Mouse (Mus musculus) forebrain, embryonic 13.5 days (tissue): ENCODE data around the gene Gm9747. TPM values are rescaled to one million over a fixed set of nuclear protein-coding genes. Genes with fewer than 3 reads are reported as not detected.

Source experiments
- ATAC-seq: fragments of 200-750 bp; cut with Nextera tagmentation; 2 replicates; pipeline ENCODE4 v1.8.0; 2017
- H3K27ac ChIP-seq: fragments of 300-500 bp; sonication (generic); 2 replicates; pipeline ENCODE4 v1.5.1; 2015; ENCODE audit warnings: inconsistent platforms, mild to moderate bottlenecking, moderate library complexity
- H3K27me3 ChIP-seq: fragments of 300-500 bp; sonication (generic); 2 replicates; pipeline ENCODE4 v1.6.1; 2015; ENCODE audit warnings: mild to moderate bottlenecking, inconsistent platforms
- H3K36me3 ChIP-seq: fragments of 300-500 bp; sonication (generic); 2 replicates; pipeline ENCODE4 v1.6.1; 2015; ENCODE audit warnings: mild to moderate bottlenecking, inconsistent platforms; ENCODE audit not compliant: poor library complexity, severe bottlenecking
- H3K4me1 ChIP-seq: fragments of 300-500 bp; sonication (generic); 2 replicates; pipeline ENCODE4 v1.6.1; 2015; ENCODE audit warnings: inconsistent platforms
- H3K4me2 ChIP-seq: fragments of 300-500 bp; sonication (generic); 2 replicates; pipeline ENCODE4 v1.6.1; 2015; ENCODE audit warnings: inconsistent platforms, mild to moderate bottlenecking, moderate library complexity
- H3K4me3 ChIP-seq: fragments of 300-500 bp; sonication (generic); 2 replicates; pipeline ENCODE4 v1.5.1; 2015; ENCODE audit warnings: mild to moderate bottlenecking, inconsistent platforms
- H3K9ac ChIP-seq: fragments of 300-500 bp; sonication (generic); 2 replicates; pipeline ENCODE4 v1.6.1; 2015; ENCODE audit warnings: mild to moderate bottlenecking, inconsistent platforms
- H3K9me3 ChIP-seq: fragments of 300-500 bp; sonication (generic); replicated peaks from 2 replicates; pipeline ENCODE4 v1.6.1; 2016; ENCODE audit warnings: inconsistent platforms
- WGBS: fragments of 180-500 bp; shearing (Covaris S2); methylation state at CpG from one replicate; pipeline ENCODE4 v1.1.7; 2015; 5-methylcytosine and 5-hydroxymethylcytosine counted together
- polyA plus RNA-seq: library from polyadenylated mRNA; unstranded; fragments of >200 nt; fragmentation: Nextera tagmentation; extraction: Ambion mirVana; gene quantifications from 2 replicates; pipeline ENCODE4 v1.2.1, GENCODE M21; 2015

Gene Gm9747
- polyA plus RNA-seq, 1 experiment from 2014 or later: 25.9 TPM

DNA sequence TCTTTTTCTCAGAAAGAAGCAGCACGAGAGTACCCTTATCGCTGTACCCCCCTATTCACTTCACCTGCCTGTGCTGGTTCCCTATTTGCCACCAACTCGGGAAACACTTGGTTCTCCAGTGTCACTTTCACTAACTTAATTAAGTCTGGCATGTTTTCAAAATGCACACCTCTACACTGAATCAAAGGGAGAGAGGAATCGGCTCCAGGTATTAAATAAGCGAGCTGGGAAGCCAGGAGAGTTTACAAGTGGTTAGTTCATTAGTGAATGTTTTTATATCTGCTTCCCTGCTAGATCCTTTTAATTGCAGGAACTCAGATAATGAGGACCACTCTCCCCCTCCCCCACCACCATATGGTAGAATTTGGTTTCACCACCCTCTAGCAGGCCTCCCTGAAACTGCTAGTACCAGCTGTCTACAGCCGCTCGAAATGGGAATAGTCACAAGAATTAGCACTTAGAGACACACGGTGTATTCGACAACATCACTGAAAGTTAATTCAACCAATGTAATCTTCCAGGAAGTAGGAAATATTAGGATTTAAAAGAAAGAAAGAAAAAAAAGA is 28.2 kb downstream of the Gm9747 start:
- no peak overlapping the region for H3K4me3 ChIP-seq
- H3K9me3 ChIP-seq: no peaks in the 10 kb centered on the region
- WGBS: 25% methylated on average over 9 of the region's 9 CpGs
- H3K27ac ChIP-seq: peak overlapping the region; percentile 74
- no peak overlapping the region for H3K9ac ChIP-seq
- H3K4me1 ChIP-seq: peaks cover 43% of the 10 kb centered on the region
- no peaks in the 10 kb centered on the region for H3K27me3 ChIP-seq
- peak; percentile 94 for ATAC-seq
- no peaks in the 10 kb centered on the region for H3K36me3 ChIP-seq
- H3K4me2 ChIP-seq: peak overlapping the region; percentile 24; the same call in 1 of the 2 replicates

DNA sequence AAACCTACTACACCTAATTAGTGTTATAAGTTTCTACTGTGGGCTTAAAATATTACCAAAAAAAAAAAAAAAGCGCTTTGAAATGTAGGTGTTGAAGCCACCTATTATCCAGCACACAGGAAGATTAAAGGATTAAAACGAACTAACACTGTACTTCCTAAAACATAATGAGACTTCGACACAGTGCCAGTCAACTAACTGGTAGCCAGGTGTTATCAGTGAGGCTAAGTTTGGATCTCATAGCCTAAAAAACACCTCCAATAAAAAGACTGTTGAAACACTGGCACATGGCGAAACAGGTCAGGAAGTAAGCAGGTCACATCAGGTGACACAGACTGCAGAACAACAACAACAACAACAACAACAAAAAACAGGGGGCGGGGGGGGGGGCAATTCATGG is 28.7 kb downstream of the Gm9747 start:
- no peaks in the 10 kb centered on the region for H3K27me3 ChIP-seq
- WGBS: 71% methylated on average over 5 of the region's 5 CpGs
- H3K4me2 ChIP-seq: no peak overlapping the region
- H3K27ac ChIP-seq: peak overlapping the region; percentile 57; the same call in 1 of the 2 replicates
- H3K4me3 ChIP-seq: no peak overlapping the region
- H3K36me3 ChIP-seq: no peaks in the 10 kb centered on the region
- no peak overlapping the region for H3K9ac ChIP-seq
- no peaks in the 10 kb centered on the region for H3K9me3 ChIP-seq
- ATAC-seq: peak; percentile 50; the same call in 1 of the 2 replicates
- H3K4me1 ChIP-seq: peaks cover 43% of the 10 kb centered on the region

DNA sequence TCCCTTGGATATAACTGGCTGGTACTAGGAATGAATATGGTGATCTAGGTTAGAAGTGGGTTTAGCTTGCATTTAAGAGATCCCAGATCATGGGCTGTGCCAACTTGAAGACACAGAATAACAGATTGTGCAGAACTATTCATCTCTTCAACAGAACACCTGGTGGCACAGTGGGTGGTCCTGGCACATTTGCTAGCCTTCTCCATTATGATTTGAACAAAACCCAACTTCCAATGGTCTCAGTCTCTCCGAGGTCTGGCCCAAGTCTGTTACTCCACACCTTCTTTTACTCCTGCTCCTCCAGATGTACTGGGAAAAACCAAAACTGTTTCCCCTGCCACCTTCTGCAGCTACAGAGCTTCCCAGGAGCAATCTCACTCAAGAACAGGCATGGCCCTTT is 29.4 kb downstream of the Gm9747 start:
- Histone ChIP-seq H3K27me3 (no peaks in the 10 kb centered on the region), H3K9ac (no peak overlapping the region), H3K27ac (peak overlapping the region; percentile 57; the same call in 1 of the 2 replicates), H3K4me2 (no peak overlapping the region), H3K9me3 (no peaks in the 10 kb centered on the region), H3K4me3 (no peak overlapping the region), H3K4me1 (peaks cover 43% of the 10 kb centered on the region), H3K36me3 (0 out of 2 replicates have a peak, but pooled peaks cover 4% of the 10 kb centered on the region)
- no peak for ATAC-seq
- 33% methylated on average over 1 of the region's 1 CpGs for whole genome bisulfite sequencing

DNA sequence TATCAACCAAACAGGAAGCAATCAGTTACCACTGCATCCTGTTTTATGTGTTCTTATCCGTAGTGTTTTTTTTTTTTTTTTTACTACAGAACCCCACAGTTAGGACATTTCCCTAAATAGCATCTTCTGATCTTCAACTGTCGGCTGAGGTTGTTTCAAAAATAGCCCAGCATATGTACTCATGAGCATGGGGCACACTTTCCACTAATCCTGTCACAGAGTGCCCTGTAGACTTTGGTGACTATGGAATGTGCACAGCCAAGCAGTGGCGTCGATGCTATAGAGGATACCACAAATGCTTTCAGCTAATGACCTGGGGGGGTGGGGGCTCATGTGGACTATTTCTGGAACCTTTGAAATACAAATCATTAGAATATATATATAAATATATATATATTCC is 34.6 kb downstream of the Gm9747 start:
- Histone ChIP-seq H3K4me1 (peaks cover 10% of the 10 kb centered on the region), H3K9ac (no peak overlapping the region), H3K9me3 (no peaks in the 10 kb centered on the region), H3K36me3 (peaks cover 9% of the 10 kb centered on the region; the same call in 1 of the 2 replicates), H3K27ac (no peak overlapping the region), H3K27me3 (no peaks in the 10 kb centered on the region), H3K4me3 (no peak overlapping the region), H3K4me2 (no peak overlapping the region)
- no peak for ATAC-seq
- 82% methylated on average over 4 of the region's 4 CpGs for WGBS

DNA sequence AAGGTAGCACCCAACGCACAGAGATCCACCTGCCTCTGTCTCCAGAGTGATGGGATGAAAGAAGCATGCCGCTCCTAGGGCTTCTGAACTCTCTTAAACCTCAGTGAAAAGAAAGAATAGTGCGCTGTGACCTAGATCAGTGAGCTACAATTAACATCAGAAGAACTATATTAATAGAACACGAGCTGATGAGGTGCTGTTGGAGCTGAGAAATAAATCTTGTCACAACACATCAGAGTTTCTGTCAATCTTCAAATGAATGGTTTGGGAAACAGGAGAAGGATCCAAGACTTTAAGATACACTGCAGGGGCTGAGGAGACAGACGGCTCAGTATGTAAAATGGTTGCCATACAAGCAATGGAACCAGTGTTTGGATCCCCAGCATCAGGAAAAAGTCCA is 39.3 kb downstream of the Gm9747 start:
- ATAC-seq: no peak
- peaks cover 30% of the 10 kb centered on the region for H3K4me1 ChIP-seq
- H3K4me3 ChIP-seq: no peak overlapping the region
- no peak overlapping the region for H3K4me2 ChIP-seq
- no peaks in the 10 kb centered on the region for H3K27me3 ChIP-seq
- peaks cover 15% of the 10 kb centered on the region for H3K36me3 ChIP-seq
- no peaks in the 10 kb centered on the region for H3K9me3 ChIP-seq
- WGBS: 49% methylated on average over 5 of the region's 5 CpGs
- H3K9ac ChIP-seq: no peak overlapping the region
- no peak overlapping the region for H3K27ac ChIP-seq

DNA sequence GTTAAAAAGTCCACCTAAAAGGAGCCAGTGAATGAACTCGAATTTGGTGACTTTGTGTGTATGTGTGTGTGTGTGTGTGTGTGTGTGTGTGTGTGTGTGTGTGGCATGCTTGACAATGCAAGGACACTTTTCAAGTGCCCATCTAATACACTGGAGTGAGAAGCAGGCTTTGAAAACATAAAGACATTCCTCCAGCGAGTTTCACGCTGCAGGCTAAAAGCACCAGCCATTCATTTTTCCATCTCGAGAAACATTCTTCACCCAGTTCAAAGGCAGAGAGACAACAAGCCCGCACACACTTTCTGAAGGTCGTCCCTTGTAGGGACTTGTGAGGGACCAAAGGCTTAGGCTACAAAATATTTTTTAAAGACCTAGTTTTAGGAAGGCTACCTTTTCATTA is 40.6 kb downstream of the Gm9747 start:
- no peak overlapping the region for H3K9ac ChIP-seq
- WGBS: 7% methylated on average over 6 of the region's 6 CpGs
- H3K27ac ChIP-seq: peak overlapping the region; percentile 8; the same call in 1 of the 2 replicates
- ATAC-seq: peak; percentile 26; the same call in 1 of the 2 replicates
- H3K27me3 ChIP-seq: no peaks in the 10 kb centered on the region
- peaks cover 30% of the 10 kb centered on the region for H3K4me1 ChIP-seq
- no peak overlapping the region for H3K4me2 ChIP-seq
- H3K36me3 ChIP-seq: peaks cover 26% of the 10 kb centered on the region
- no peak overlapping the region for H3K4me3 ChIP-seq
- no peaks in the 10 kb centered on the region for H3K9me3 ChIP-seq

DNA sequence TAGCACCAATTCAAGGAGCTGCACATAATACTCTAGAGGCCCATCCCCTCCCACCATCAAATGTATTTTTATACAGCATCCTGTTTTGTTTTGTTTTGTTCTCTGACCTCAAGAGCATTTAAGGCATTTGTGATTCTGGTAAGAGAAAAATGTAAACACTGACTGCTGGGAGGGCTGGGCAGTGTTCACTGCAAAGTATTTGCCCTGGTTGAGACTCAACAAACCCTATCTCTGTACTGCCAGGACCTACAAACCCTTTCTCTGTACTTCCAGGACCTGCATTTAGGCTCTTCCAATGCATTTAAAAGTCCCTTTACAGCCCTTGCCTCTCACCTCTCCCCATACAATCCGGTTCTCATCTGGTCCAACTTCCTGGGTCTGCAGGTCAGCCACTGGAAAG is 41.4 kb downstream of the Gm9747 start:
- no peak for ATAC-seq
- H3K4me1 ChIP-seq: peaks cover 30% of the 10 kb centered on the region
- H3K36me3 ChIP-seq: peaks cover 30% of the 10 kb centered on the region
- no peaks in the 10 kb centered on the region for H3K27me3 ChIP-seq
- no peak overlapping the region for H3K4me3 ChIP-seq
- no peaks in the 10 kb centered on the region for H3K9me3 ChIP-seq
- no peak overlapping the region for H3K4me2 ChIP-seq
- WGBS: 7% methylated on average over 1 of the region's 1 CpGs
- H3K27ac ChIP-seq: no peak overlapping the region
- 0 out of 2 replicates have a peak overlapping the region, but pooled peaks have one; percentile 16 for H3K9ac ChIP-seq

DNA sequence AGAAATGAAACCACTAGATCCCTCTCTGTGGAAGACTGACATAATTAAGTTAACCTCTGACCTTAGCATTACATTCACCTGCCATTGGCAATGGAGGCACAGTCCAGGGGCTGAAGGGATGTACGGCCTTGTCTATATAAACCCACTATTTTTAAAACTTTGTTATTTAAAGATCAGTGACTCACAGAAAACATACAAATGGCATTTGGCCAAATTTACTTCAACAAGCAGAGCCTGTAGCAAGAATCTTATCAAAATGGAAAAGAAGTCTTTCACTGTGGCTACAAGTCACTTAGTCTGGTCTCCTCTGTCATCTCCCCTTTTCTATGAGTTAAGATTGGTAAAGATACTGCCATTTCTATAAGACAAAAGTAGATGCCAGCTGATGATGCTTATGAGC is 46.9 kb downstream of the Gm9747 start:
- Histone ChIP-seq H3K9ac (no peak overlapping the region), H3K4me2 (no peak overlapping the region), H3K27ac (no peak overlapping the region), H3K4me3 (no peak overlapping the region), H3K4me1 (peaks cover 35% of the 10 kb centered on the region), H3K36me3 (peaks cover 27% of the 10 kb centered on the region), H3K9me3 (no peaks in the 10 kb centered on the region), H3K27me3 (no peaks in the 10 kb centered on the region)
- no peak for ATAC-seq
- 75% methylated on average over 1 of the region's 1 CpGs for WGBS

DNA sequence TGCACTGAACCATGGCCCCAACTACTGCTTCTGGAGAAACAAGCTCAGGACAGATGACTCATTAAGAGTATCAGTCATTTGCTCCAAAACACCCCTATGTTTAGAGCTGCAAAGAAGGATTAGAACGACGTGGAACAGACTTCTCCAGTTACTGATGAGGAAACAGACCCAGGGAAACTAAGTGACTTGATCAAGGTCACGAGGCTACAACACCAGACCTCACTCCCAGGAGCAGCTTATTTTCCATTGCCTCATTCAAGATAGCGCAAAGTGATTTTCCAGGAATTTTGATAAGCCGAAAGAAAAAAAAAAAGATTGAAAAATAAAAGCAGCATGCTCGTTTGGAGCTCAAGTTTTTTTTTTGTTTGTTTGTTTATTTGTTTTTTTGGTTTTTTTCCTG is 48.9 kb downstream of the Gm9747 start:
- no peaks in the 10 kb centered on the region for H3K27me3 ChIP-seq
- no peak for ATAC-seq
- H3K36me3 ChIP-seq: peaks cover 20% of the 10 kb centered on the region
- no peak overlapping the region for H3K9ac ChIP-seq
- H3K4me2 ChIP-seq: 0 out of 2 replicates have a peak overlapping the region, but pooled peaks have one; percentile 5
- H3K4me3 ChIP-seq: no peak overlapping the region
- peaks cover 46% of the 10 kb centered on the region for H3K4me1 ChIP-seq
- no peak overlapping the region for H3K27ac ChIP-seq
- WGBS: 76% methylated on average over 6 of the region's 6 CpGs
- no peaks in the 10 kb centered on the region for H3K9me3 ChIP-seq

DNA sequence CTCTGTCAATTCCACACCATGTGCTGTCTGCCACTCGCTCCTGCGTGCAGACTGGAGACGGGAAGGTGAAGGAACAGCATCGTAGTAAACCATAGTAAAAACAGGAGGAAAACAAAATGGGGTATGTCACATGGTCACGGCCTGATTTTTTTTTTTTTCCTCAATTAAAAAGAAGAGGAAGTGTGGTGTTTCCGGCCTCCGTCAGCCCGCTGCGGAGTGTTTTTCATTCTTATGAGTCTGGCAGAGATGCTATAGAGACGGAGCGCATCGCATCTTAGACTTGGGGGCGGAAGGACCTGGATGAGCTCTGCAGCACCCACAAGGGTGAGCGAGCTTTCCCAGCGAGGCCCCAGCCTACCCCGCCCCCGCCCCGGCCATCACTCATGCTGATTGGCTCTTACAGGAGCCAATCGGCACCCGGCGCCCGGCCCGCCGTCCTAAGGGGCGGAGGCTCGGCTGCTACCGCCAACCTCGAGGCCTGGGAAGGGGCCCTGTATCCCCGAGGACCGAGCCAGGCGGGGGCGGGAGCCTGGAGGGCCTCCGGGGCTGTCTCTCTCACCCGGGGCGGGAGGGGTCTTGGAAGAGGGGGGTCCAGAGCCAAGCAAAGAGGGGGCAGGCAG is 50.2 kb downstream of the Gm9747 start:
- Histone ChIP-seq H3K4me2 (peak overlapping the region; percentile 87), H3K4me3 (peak overlapping the region; percentile 78), H3K36me3 (peaks cover 19% of the 10 kb centered on the region), H3K4me1 (peaks cover 59% of the 10 kb centered on the region), H3K9ac (peak overlapping the region; percentile 76), H3K27me3 (no peaks in the 10 kb centered on the region), H3K27ac (peak overlapping the region; percentile 97), H3K9me3 (no peaks in the 10 kb centered on the region)
- peak; percentile 98 for ATAC-seq
- under 1% methylated on average over 35 of the region's 35 CpGs for WGBS

DNA sequence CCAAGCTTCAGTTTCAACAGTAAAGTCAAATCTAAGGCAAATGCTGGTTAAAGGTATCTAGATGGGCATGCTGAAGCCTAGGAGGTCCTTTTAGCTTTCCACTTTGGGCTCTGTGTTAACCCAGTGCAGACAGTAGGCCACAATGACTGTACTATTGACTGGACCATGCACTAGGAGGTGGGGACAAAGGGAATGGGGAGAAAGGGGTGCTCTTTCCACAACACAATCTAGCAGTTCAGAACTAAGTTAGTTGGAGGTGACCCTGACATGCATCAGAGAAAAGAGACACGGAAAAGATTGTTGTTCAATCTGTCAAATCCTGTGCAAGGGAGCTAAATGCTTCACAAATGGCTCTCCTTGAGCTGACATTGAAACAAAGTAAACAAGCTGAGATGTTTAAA is 51.0 kb downstream of the Gm9747 start:
- no peaks in the 10 kb centered on the region for H3K9me3 ChIP-seq
- ATAC-seq: peak; percentile 14; the same call in 1 of the 2 replicates
- no peaks in the 10 kb centered on the region for H3K27me3 ChIP-seq
- peak overlapping the region; percentile 87 for H3K4me2 ChIP-seq
- H3K36me3 ChIP-seq: peaks cover 21% of the 10 kb centered on the region
- H3K4me1 ChIP-seq: peaks cover 67% of the 10 kb centered on the region
- peak overlapping the region; percentile 76 for H3K9ac ChIP-seq
- H3K4me3 ChIP-seq: peak overlapping the region; percentile 78
- WGBS: 0% methylated on average over 1 of the region's 1 CpGs
- H3K27ac ChIP-seq: peak overlapping the region; percentile 97

DNA sequence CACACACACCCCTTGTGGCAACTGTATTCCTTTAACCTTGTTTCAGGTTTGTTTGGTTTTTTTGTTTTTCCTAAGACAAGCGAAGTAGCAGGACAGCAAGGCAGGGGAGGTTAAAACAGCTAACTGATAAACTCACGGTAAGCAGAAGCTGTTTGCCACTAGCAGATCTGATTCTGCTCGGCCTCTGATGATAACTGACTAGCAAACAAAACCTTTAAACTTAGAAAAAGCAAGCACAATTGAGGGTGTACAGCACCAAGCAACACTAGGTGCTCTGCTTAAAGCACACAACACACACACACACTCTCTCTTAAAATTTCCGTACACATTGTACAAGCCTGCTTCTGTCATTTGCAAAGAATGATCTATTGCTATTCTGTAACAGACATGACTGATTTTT is 51.5 kb downstream of the Gm9747 start:
- peaks cover 22% of the 10 kb centered on the region for H3K36me3 ChIP-seq
- 11% methylated on average over 4 of the region's 4 CpGs for WGBS
- peak overlapping the region; percentile 76 for H3K9ac ChIP-seq
- H3K4me3 ChIP-seq: peak overlapping the region; percentile 78
- no peaks in the 10 kb centered on the region for H3K27me3 ChIP-seq
- no peak for ATAC-seq
- peaks cover 72% of the 10 kb centered on the region for H3K4me1 ChIP-seq
- H3K9me3 ChIP-seq: no peaks in the 10 kb centered on the region
- H3K27ac ChIP-seq: peak overlapping the region; percentile 97
- peak overlapping the region; percentile 87 for H3K4me2 ChIP-seq
